Mouse (Mus musculus) liver, adult 2 months (tissue): ENCODE results near the gene Slc35a3. TPM values are rescaled to one million over a fixed set of nuclear protein-coding genes. Genes with fewer than 3 reads are reported as not detected.

Source experiments
- DNase-seq: peaks from one replicate; pipeline ENCODE4 v3.0.0-alpha.2; 2011; ENCODE audit warnings: low read depth, low spot score; ENCODE audit errors: extremely low read depth
- H3K27ac ChIP-seq: fragments of 200-500 bp; replicated peaks from 2 replicates; pipeline ENCODE4 v1.5.1; 2012; ENCODE audit warnings: low read depth, mild to moderate bottlenecking, control low read depth, inconsistent platforms, low read length; ENCODE audit not compliant: insufficient read depth
- H3K27me3 ChIP-seq: fragments of 200-500 bp; 2 replicates; pipeline ENCODE4 v1.6.1; 2012; ENCODE audit warnings: mild to moderate bottlenecking, moderate library complexity, low read length, inconsistent platforms; ENCODE audit not compliant: control insufficient read depth, insufficient read depth
- H3K36me3 ChIP-seq: fragments of 200-500 bp; 2 replicates; pipeline ENCODE4 v1.6.1; 2012; ENCODE audit warnings: low read length, inconsistent platforms; ENCODE audit not compliant: control insufficient read depth, insufficient read depth
- H3K4me1 ChIP-seq: fragments of 200-500 bp; 2 replicates; pipeline ENCODE4 v1.6.1; 2011; ENCODE audit warnings: low read length; ENCODE audit not compliant: control insufficient read depth, insufficient read depth
- H3K4me3 ChIP-seq: fragments of 200-500 bp; 2 replicates; pipeline ENCODE4 v1.5.1; 2011; ENCODE audit warnings: low read depth, mild to moderate bottlenecking, control low read depth, low read length, moderate library complexity; ENCODE audit not compliant: insufficient read depth
- H3K79me2 ChIP-seq: fragments of 200-500 bp; 2 replicates; pipeline ENCODE4 v1.6.1; 2012; ENCODE audit warnings: inconsistent platforms, mild to moderate bottlenecking, low read length, moderate library complexity; ENCODE audit not compliant: control insufficient read depth, insufficient read depth
- H3K9ac ChIP-seq: fragments of 200-500 bp; 2 replicates; pipeline ENCODE4 v1.6.1; 2012; ENCODE audit warnings: low read depth, mild to moderate bottlenecking, control low read depth, inconsistent platforms, low read length
- CTCF ChIP-seq: fragments of 200-500 bp; IDR thresholded peaks from 2 replicates; pipeline ENCODE4 v1.5.1; 2011; ENCODE audit warnings: low read depth, low read length, control low read depth
- POLR2A ChIP-seq: fragments of 200-500 bp; IDR thresholded peaks from 2 replicates; pipeline ENCODE4 v1.6.1; 2011; ENCODE audit warnings: low read length, control low read depth; ENCODE audit not compliant: insufficient read depth; ENCODE audit errors: extremely low read depth
- WGBS: fragments of 180-500 bp; shearing (Covaris S2); methylation state at CpG from one replicate; pipeline ENCODE4 v1.1.7; 2018; 5-methylcytosine and 5-hydroxymethylcytosine counted together
- polyA plus RNA-seq: library from polyadenylated mRNA; depleted of rRNA; stranded (reverse); fragments of >200 nt; gene quantifications from 2 replicates; pipeline ENCODE4 v1.2.3, GENCODE M21; 2012
- total RNA-seq: library from RNA; depleted of rRNA; stranded (reverse); fragments of >200 nt; gene quantifications from 2 replicates; pipeline ENCODE4 v1.2.3, GENCODE M21; 2014

Gene Slc35a3
- total and polyA plus RNA-seq, 2 experiments, result 7.3 to 42.3 TPM

- Histone ChIP-seq H3K4me3 (no peak overlapping the region), H3K79me2 (no peaks in the 10 kb centered on the region), H3K4me1 (no peaks in the 10 kb centered on the region), H3K9ac (no peak overlapping the region), H3K36me3 (peaks cover 70% of the 10 kb centered on the region), H3K27me3 (no peaks in the 10 kb centered on the region), H3K27ac (no peak overlapping the region)
- no peak for DNase-seq
- WGBS, result 89% methylated on average over 9 of the region's 9 CpGs
- no peak for TF ChIP-seq POLR2A
- no peak for TF ChIP-seq CTCF
These were observed 74.7 kb downstream of the Slc35a3 start for GRCm38 (mm10) chr3:116637693-116638476.

GRCm38 (mm10) chr3:116635799-116636198 lies 76.8 kb downstream of the Slc35a3 start:
- H3K9ac ChIP-seq, result no peak overlapping the region
- DNase-seq, result no peak
- H3K27me3 ChIP-seq, result no peaks in the 10 kb centered on the region
- TF ChIP-seq POLR2A (no peak), CTCF (no peak)
- no peaks in the 10 kb centered on the region for H3K4me1 ChIP-seq
- H3K27ac ChIP-seq, result no peak overlapping the region
- 52% methylated on average over 5 of the region's 5 CpGs for WGBS
- H3K79me2 ChIP-seq, result no peaks in the 10 kb centered on the region
- H3K36me3 ChIP-seq, result peaks cover 69% of the 10 kb centered on the region
- no peak overlapping the region for H3K4me3 ChIP-seq

DNA sequence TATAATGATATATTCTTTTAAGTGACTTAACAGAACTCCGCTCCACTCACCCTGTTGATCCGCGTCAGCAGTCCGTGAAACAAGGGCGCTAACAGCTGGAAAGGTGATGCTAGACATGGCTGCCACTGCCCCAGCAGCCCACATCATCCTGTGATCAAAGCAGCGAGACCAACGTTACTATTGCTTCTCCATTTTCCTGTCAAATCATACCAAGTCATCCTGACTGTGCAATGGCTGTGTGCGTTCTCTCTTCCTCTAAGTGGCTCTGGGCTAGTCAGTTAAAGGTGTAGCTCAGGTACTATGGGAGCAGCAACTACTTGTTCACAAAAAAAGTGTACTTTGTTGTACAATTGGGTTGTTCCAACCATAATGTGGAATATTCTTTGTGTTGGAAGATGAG lies 77.8 kb downstream of the Slc35a3 start:
- WGBS, result 94% methylated on average over 8 of the region's 8 CpGs
- H3K27ac ChIP-seq, result no peak overlapping the region
- no peak for TF ChIP-seq POLR2A
- no peak for TF ChIP-seq CTCF

DNA sequence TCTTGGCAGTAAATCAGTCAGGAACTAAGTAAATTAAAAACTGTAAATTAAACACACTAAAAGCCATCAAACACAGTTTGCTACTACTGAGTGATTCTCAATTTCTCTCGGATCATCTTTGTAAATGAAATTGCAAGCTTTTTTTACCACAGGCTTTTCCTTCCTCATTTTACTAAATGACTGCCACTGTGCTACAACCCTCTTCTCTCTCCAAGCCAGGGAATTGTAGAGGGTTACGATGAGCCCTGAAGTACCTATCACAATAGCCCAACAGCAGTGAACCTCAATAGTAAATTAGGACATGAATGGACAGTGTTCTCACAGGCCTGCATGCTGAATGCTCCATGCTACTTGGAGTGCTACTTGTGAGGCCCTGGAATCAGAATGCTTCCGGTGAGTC lies 78.5 kb downstream of the Slc35a3 start:
- H3K4me1 ChIP-seq, result no peaks in the 10 kb centered on the region
- H3K79me2 ChIP-seq, result no peaks in the 10 kb centered on the region
- H3K36me3 ChIP-seq, result peaks cover 61% of the 10 kb centered on the region
- no peak overlapping the region for H3K9ac ChIP-seq
- H3K27me3 ChIP-seq, result no peaks in the 10 kb centered on the region
- TF ChIP-seq CTCF, result no peak
- TF ChIP-seq POLR2A, result no peak
- no peak overlapping the region for H3K4me3 ChIP-seq
- no peak for DNase-seq
- 78% methylated on average over 3 of the region's 3 CpGs for WGBS
- no peak overlapping the region for H3K27ac ChIP-seq

More for the DNA sequence above, 77.8 kb downstream of the Slc35a3 start:
- no peak overlapping the region for H3K4me3 ChIP-seq
- H3K9ac ChIP-seq, result no peak overlapping the region
- no peak for DNase-seq
- H3K36me3 ChIP-seq, result peaks cover 68% of the 10 kb centered on the region
- H3K79me2 ChIP-seq, result no peaks in the 10 kb centered on the region
- H3K27me3 ChIP-seq, result no peaks in the 10 kb centered on the region
- H3K4me1 ChIP-seq, result no peaks in the 10 kb centered on the region

GRCm38 (mm10) chr3:116632971-116633370 lies 79.7 kb downstream of the Slc35a3 start:
- Histone ChIP-seq H3K36me3 (peaks cover 57% of the 10 kb centered on the region), H3K4me3 (no peak overlapping the region), H3K79me2 (no peaks in the 10 kb centered on the region), H3K4me1 (no peaks in the 10 kb centered on the region), H3K27ac (no peak overlapping the region), H3K9ac (no peak overlapping the region), H3K27me3 (no peaks in the 10 kb centered on the region)
- 24% methylated on average over 3 of the region's 3 CpGs for WGBS
- TF ChIP-seq CTCF (no peak), POLR2A (no peak)
- DNase-seq, result peak; percentile 46

DNA sequence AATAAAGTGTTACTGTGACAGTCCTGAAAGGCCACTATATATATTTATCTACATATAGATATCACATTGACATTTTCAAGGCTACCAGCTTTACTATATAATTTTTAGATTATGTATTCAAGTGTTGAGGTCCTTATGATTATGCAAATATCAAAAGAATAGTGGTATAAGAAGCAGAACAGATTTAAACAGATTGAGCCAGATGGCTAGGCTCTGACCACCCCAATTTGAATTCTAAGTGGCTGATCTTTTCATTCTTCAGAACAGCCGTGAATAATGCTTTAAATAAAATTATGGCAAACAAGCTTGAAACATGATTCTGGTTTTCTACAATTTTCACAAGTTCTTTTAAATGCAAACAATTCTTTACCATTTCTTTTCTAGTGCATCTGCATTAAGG lies 81.2 kb downstream of the Slc35a3 start:
- no peaks in the 10 kb centered on the region for H3K4me1 ChIP-seq
- H3K79me2 ChIP-seq, result no peaks in the 10 kb centered on the region
- TF ChIP-seq POLR2A, result no peak
- no peak for TF ChIP-seq CTCF
- no peak overlapping the region for H3K27ac ChIP-seq
- no peak overlapping the region for H3K9ac ChIP-seq
- H3K36me3 ChIP-seq, result peaks cover 45% of the 10 kb centered on the region
- no peaks in the 10 kb centered on the region for H3K27me3 ChIP-seq
- no peak overlapping the region for H3K4me3 ChIP-seq
- WGBS, result 91% methylated on average over 1 of the region's 1 CpGs
- no peak for DNase-seq
